In genomic region chr11:75154053-75154585, GRCm38 (mm10) we compare ENCODE assay signal across 12 mouse cellular contexts. TPM values are rescaled to one million over a fixed set of nuclear protein-coding genes. Genes with fewer than 3 reads are reported as not detected.
DNase-seq lines count a peak whose midpoint lies in the region; ATAC-seq and TF ChIP-seq lines count a peak whose summit lies in the region.
"Had no signal": no experiment of that assay in that cellular context is flagged by ENCODE, and none has a peak within 500 bp of the region (broad histone marks: within the 10 kb centered on the region; RNA-seq: fewer than 3 reads in every experiment).

No protein-coding gene starts in this region.

- no peak overlapping the region for H3K4me3 ChIP-seq in forebrain, postnatal 0 days (ENCODE audit: low read depth, low read length)
- H3K4me3 ChIP-seq in forebrain, embryonic 16.5 days (replicated peaks; ENCODE audit: low read length) = no peak overlapping the region
- H3K4me3 ChIP-seq in liver, adult 2 months (ENCODE audit: insufficient read depth, low read depth, low read length) = no peak overlapping the region
- no peak overlapping the region for H3K4me3 ChIP-seq in CH12.LX (replicated peaks in 1 of 3; ENCODE audit: low read depth in 2 of 3, low read length in 2 of 3, poor library complexity in 1 of 3)
- H3K4me3 ChIP-seq in liver, postnatal 0 days (ENCODE audit: low read depth, low read length) = no peak overlapping the region
- H3K4me3 ChIP-seq: hindbrain, embryonic 13.5 days; megakaryocyte, embryonic 14.5 days had no signal

- H3K79me2 ChIP-seq in liver, adult 2 months (ENCODE audit: control insufficient read depth, insufficient read depth, low read length) = no peaks in the 10 kb centered on the region
- H3K79me2 ChIP-seq in CH12.LX (replicated peaks; ENCODE audit: control insufficient read depth, extremely low read depth, insufficient read depth, poor library complexity, severe bottlenecking) = no peaks in the 10 kb centered on the region

- no peak for ATAC-seq in forebrain, postnatal 0 days
- ATAC-seq in forebrain, embryonic 16.5 days = no peak
- ATAC-seq in liver, postnatal 0 days = no peak
- ATAC-seq: forebrain, embryonic 14.5 days had no signal

- H3K27me3 ChIP-seq in forebrain, postnatal 0 days (ENCODE audit: insufficient read depth, low read length) = no peaks in the 10 kb centered on the region
- H3K27me3 ChIP-seq in forebrain, embryonic 16.5 days (replicated peaks; ENCODE audit: control insufficient read depth, insufficient read depth, low read length) = no peaks in the 10 kb centered on the region
- no peaks in the 10 kb centered on the region for H3K27me3 ChIP-seq in liver, adult 2 months (ENCODE audit: control insufficient read depth, insufficient read depth, low read length)
- H3K27me3 ChIP-seq in CH12.LX (replicated peaks) = no peaks in the 10 kb centered on the region
- H3K27me3 ChIP-seq in liver, postnatal 0 days (ENCODE audit: insufficient read depth, low read length) = no peaks in the 10 kb centered on the region
- H3K27me3 ChIP-seq: hindbrain, embryonic 13.5 days; megakaryocyte, embryonic 14.5 days had no signal

- no peaks in the 10 kb centered on the region for H3K9me3 ChIP-seq in forebrain, postnatal 0 days (ENCODE audit: low read length)
- H3K9me3 ChIP-seq in forebrain, embryonic 16.5 days (ENCODE audit: control insufficient read depth, low read length) = no peaks in the 10 kb centered on the region
- no peaks in the 10 kb centered on the region for H3K9me3 ChIP-seq in CH12.LX (replicated peaks; ENCODE audit: low read length)
- H3K9me3 ChIP-seq in liver, postnatal 0 days (ENCODE audit: low read length) = no peaks in the 10 kb centered on the region
- H3K9me3 ChIP-seq: hindbrain, embryonic 13.5 days; megakaryocyte, embryonic 14.5 days had no signal

- dilution Hi-C loops in CH12.LX (cut with MboI; ENCODE audit: extremely low pct_ligation_motif_present, extremely low pct_unique_long_range_greater_than_20kb, low sequenced_read_pairs) = no loop called here

- TF ChIP-seq POLR2A in liver, adult 2 months (IDR thresholded peaks at IDR 0.05; ENCODE audit: extremely low read depth, insufficient read depth, low read length) = no peak
- TF ChIP-seq POLR2A in CH12.LX (IDR thresholded peaks at IDR 0.05; ENCODE audit: low read depth, low read length) = 0 out of 2 replicates have a peak, but pooled peaks have one; percentile 28

- no peak overlapping the region for H3K9ac ChIP-seq in forebrain, postnatal 0 days
- H3K9ac ChIP-seq in forebrain, embryonic 16.5 days (replicated peaks; ENCODE audit: low read depth, low read length) = no peak overlapping the region
- H3K9ac ChIP-seq in liver, adult 2 months (ENCODE audit: low read depth, low read length) = no peak overlapping the region
- 0 out of 2 replicates have a peak overlapping the region, but pooled peaks have one; percentile 11 for H3K9ac ChIP-seq in CH12.LX (ENCODE audit: insufficient read depth, low read depth)
- no peak overlapping the region for H3K9ac ChIP-seq in liver, postnatal 0 days (replicated peaks)
- H3K9ac ChIP-seq: hindbrain, embryonic 13.5 days had no signal

- no peak overlapping the region for H3K27ac ChIP-seq in forebrain, postnatal 0 days (ENCODE audit: low read depth, low read length)
- no peak overlapping the region for H3K27ac ChIP-seq in forebrain, embryonic 16.5 days (ENCODE audit: low read length)
- H3K27ac ChIP-seq in liver, adult 2 months (replicated peaks; ENCODE audit: insufficient read depth, low read depth, low read length) = no peak overlapping the region
- H3K27ac ChIP-seq in CH12.LX (ENCODE audit: insufficient read depth, low read depth) = peak overlapping the region; percentile 48
- H3K27ac ChIP-seq in liver, postnatal 0 days (ENCODE audit: low read depth) = peak overlapping the region; percentile 67

- TF ChIP-seq RAD21 in CH12.LX (IDR thresholded peaks at IDR 0.05; ENCODE audit: low read depth, low read length) = peak; percentile 74

- TF ChIP-seq EP300 in CH12.LX (IDR thresholded peaks at IDR 0.05; ENCODE audit: low read length) = peak; percentile 94
- TF ChIP-seq EP300 in liver, postnatal 0 days (IDR thresholded peaks at IDR 0.05; ENCODE audit: low read depth) = no peak

- DNase-seq in forebrain, postnatal 0 days = no peak
- DNase-seq in liver, adult 2 months (ENCODE audit: extremely low read depth, low read depth, low spot score) = no peak
- DNase-seq in liver (no peak), CH12.LX (ENCODE audit: extremely low read depth) (peak; percentile 96)
- DNase-seq in liver, postnatal 0 days = no peak
- no peak for DNase-seq in gastrocnemius, postnatal 4 days (ENCODE audit: low spot score in 2 of 2)
- DNase-seq in left cerebral cortex, adult 9 months (ENCODE audit: low spot score in 2 of 2) = no peak
- DNase-seq: layer of hippocampus, postnatal 36 days had no signal

- peaks cover 9% of the 10 kb centered on the region for H3K36me3 ChIP-seq in forebrain, postnatal 0 days (ENCODE audit: insufficient read depth)
- H3K36me3 ChIP-seq in forebrain, embryonic 16.5 days (ENCODE audit: control insufficient read depth, insufficient read depth) = 0 out of 2 replicates have a peak, but pooled peaks cover 2% of the 10 kb centered on the region
- peaks cover 5% of the 10 kb centered on the region; the same call in 1 of the 2 replicates for H3K36me3 ChIP-seq in liver, adult 2 months (ENCODE audit: control insufficient read depth, insufficient read depth, low read length)
- H3K36me3 ChIP-seq in CH12.LX (replicated peaks in 1 of 2; ENCODE audit: control insufficient read depth in 1 of 2, insufficient read depth in 1 of 2, low read length in 1 of 2) = peaks cover 4 to 52% of the 10 kb centered on the region in 2 experiments
- peaks cover 9% of the 10 kb centered on the region; the same call in 1 of the 2 replicates for H3K36me3 ChIP-seq in liver, postnatal 0 days (replicated peaks; ENCODE audit: insufficient read depth, low read length)

- H3K4me2 ChIP-seq in forebrain, postnatal 0 days (ENCODE audit: low read depth) = no peak overlapping the region
- H3K4me2 ChIP-seq in forebrain, embryonic 16.5 days (ENCODE audit: low read length) = no peak overlapping the region
- H3K4me2 ChIP-seq in CH12.LX (ENCODE audit: insufficient read depth, low read depth, poor library complexity, severe bottlenecking) = peak overlapping the region; percentile 11; the same call in 1 of the 2 replicates
- no peak overlapping the region for H3K4me2 ChIP-seq in liver, postnatal 0 days (ENCODE audit: low read depth, low read length)
- H3K4me2 ChIP-seq: hindbrain, embryonic 13.5 days had no signal

- no peaks in the 10 kb centered on the region for H3K4me1 ChIP-seq in forebrain, postnatal 0 days (ENCODE audit: insufficient read depth)
- H3K4me1 ChIP-seq in forebrain, embryonic 16.5 days (replicated peaks; ENCODE audit: control insufficient read depth, insufficient read depth, low read length) = no peaks in the 10 kb centered on the region
- H3K4me1 ChIP-seq in liver, adult 2 months (ENCODE audit: control insufficient read depth, insufficient read depth, low read length) = no peaks in the 10 kb centered on the region
- peaks cover 17 to 58% of the 10 kb centered on the region in 2 experiments for H3K4me1 ChIP-seq in CH12.LX (ENCODE audit: control insufficient read depth in 1 of 2, insufficient read depth in 2 of 2)
- peaks cover 15% of the 10 kb centered on the region for H3K4me1 ChIP-seq in liver, postnatal 0 days (ENCODE audit: insufficient read depth)

- 73% methylated on average over 6 of the region's 6 CpGs for WGBS in forebrain, postnatal 0 days
- WGBS in forebrain, embryonic 16.5 days = 76% methylated on average over 6 of the region's 6 CpGs
- WGBS in liver, adult 2 months = 80% methylated on average over 6 of the region's 6 CpGs
- WGBS in liver, postnatal 0 days (ENCODE audit: insufficient replicate concordance) = 46% methylated on average over 6 of the region's 6 CpGs

- in situ Hi-C loops in CH12.LX (cut with MboI; ENCODE audit: low pct_ligation_motif_present, low pct_unique_long_range_greater_than_20kb, low sequenced_read_pairs) = loop anchor here (25.0 kb wide), 1 partner anchor 517 kb away; the partner anchor contains the start of gene Cluh

- TF ChIP-seq CTCF in forebrain, postnatal 0 days (IDR thresholded peaks at IDR 0.05; ENCODE audit: low read depth) = 0 out of 2 replicates have a peak, but pooled peaks have one; percentile 5
- 0 out of 2 replicates have a peak, but pooled peaks have one; percentile 6 for TF ChIP-seq CTCF in liver, adult 2 months (IDR thresholded peaks at IDR 0.05; ENCODE audit: low read depth, low read length)
- peak; percentile 26 to 86; a peak in 3 of 4 replicates for TF ChIP-seq CTCF in CH12.LX (conservative IDR thresholded peaks at IDR 0.05 in 1 of 2, IDR thresholded peaks at IDR 0.05 in 1 of 2; ENCODE audit: low read depth in 2 of 2, low read length in 2 of 2)
- TF ChIP-seq CTCF in liver, postnatal 0 days (IDR thresholded peaks at IDR 0.05; ENCODE audit: low read depth) = peak; percentile 41

RNA-seq across cellular contexts. Expression of gene Hic1, which starts 15.2 kb away (rescaled TPM):
- 4.2 and 4.5 TPM in 2 replicates for total RNA-seq in forebrain, postnatal 0 days (2014; rRNA removed)
- 1.7 TPM in 2 replicates for polyA plus RNA-seq in forebrain, postnatal 0 days (2015; fragmentation: Nextera tagmentation; extraction: Ambion mirVana)
- polyA plus RNA-seq in forebrain, embryonic 16.5 days (2015; fragmentation: Nextera tagmentation; extraction: Ambion mirVana) = 1.2 and 2.3 TPM in 2 replicates
- 1.1 and 1.8 TPM in 2 replicates for total RNA-seq in liver, adult 2 months (2014; rRNA removed)
- 3.8 and 4.3 TPM in 2 replicates for polyA plus RNA-seq in liver, adult 2 months (2012; rRNA removed)
- total RNA-seq in CH12.LX (2012; rRNA removed) (6.4 and 9.6 TPM in 2 replicates), CH12.LX (2014; rRNA removed) (2.8 and 2.9 TPM in 2 replicates)
- 4.3 and 5.7 TPM in 2 replicates for polyA plus RNA-seq in CH12.LX (2012; ENCODE audit: insufficient read length, low read depth)
- polyA plus RNA-seq in liver, postnatal 0 days (2015; fragmentation: Nextera tagmentation; extraction: Ambion mirVana) = 1.1 and 1.5 TPM in 2 replicates
- 10 to 100 TPM; 42.7 to 48.8 TPM for total RNA-seq in gastrocnemius, postnatal 4 days (2021)

RNA-seq across cellular contexts. Expression of gene Ovca2, which starts 24.5 kb away (rescaled TPM):
- total RNA-seq in forebrain, postnatal 0 days (2014; rRNA removed) = 15.5 and 19.6 TPM in 2 replicates
- polyA plus RNA-seq in forebrain, postnatal 0 days (2015; fragmentation: Nextera tagmentation; extraction: Ambion mirVana) = 11.5 and 16.3 TPM in 2 replicates
- polyA plus RNA-seq in forebrain, embryonic 16.5 days (2015; fragmentation: Nextera tagmentation; extraction: Ambion mirVana) = 18.0 and 20.8 TPM in 2 replicates
- 6.7 and 6.9 TPM in 2 replicates for total RNA-seq in liver, adult 2 months (2014; rRNA removed)
- 5.7 and 8.0 TPM in 2 replicates for polyA plus RNA-seq in liver, adult 2 months (2012; rRNA removed)
- total RNA-seq in CH12.LX (2012; rRNA removed) (20.7 and 28.4 TPM in 2 replicates), CH12.LX (2014; rRNA removed) (68.4 and 86.9 TPM in 2 replicates)
- 28.6 and 32.1 TPM in 2 replicates for polyA plus RNA-seq in CH12.LX (2012; ENCODE audit: insufficient read length, low read depth)
- 12.4 and 13.6 TPM in 2 replicates for polyA plus RNA-seq in liver, postnatal 0 days (2015; fragmentation: Nextera tagmentation; extraction: Ambion mirVana)
- 1 to 10 TPM; 6.6 to 6.8 TPM for total RNA-seq in gastrocnemius, postnatal 4 days (2021)

RNA-seq across cellular contexts. Expression of gene Dph1, which starts 36.9 kb away (rescaled TPM):
- 19.5 and 21.0 TPM in 2 replicates for total RNA-seq in forebrain, postnatal 0 days (2014; rRNA removed)
- polyA plus RNA-seq in forebrain, postnatal 0 days (2015; fragmentation: Nextera tagmentation; extraction: Ambion mirVana) = 12.7 and 13.8 TPM in 2 replicates
- 15.4 and 16.1 TPM in 2 replicates for polyA plus RNA-seq in forebrain, embryonic 16.5 days (2015; fragmentation: Nextera tagmentation; extraction: Ambion mirVana)
- total RNA-seq in liver, adult 2 months (2014; rRNA removed) = 11.3 and 14.2 TPM in 2 replicates
- polyA plus RNA-seq in liver, adult 2 months (2012; rRNA removed) = 49.1 and 53.5 TPM in 2 replicates
- total RNA-seq in CH12.LX (2012; rRNA removed) (47.7 and 50.6 TPM in 2 replicates), CH12.LX (2014; rRNA removed) (56.4 and 57.0 TPM in 2 replicates)
- 50.9 and 54.7 TPM in 2 replicates for polyA plus RNA-seq in CH12.LX (2012; ENCODE audit: insufficient read length, low read depth)
- polyA plus RNA-seq in liver, postnatal 0 days (2015; fragmentation: Nextera tagmentation; extraction: Ambion mirVana) = 10.9 and 13.0 TPM in 2 replicates
- 10 to 100 TPM in 1 of 2 experiments, 1 to 10 TPM in 1; 10.0 to 11.4 TPM for total RNA-seq in gastrocnemius, postnatal 4 days (2021)

RNA-seq across cellular contexts. Expression of gene Rtn4rl1, which starts 39.5 kb away (rescaled TPM):
- total RNA-seq in forebrain, postnatal 0 days (2014; rRNA removed) = 10.6 and 11.0 TPM in 2 replicates
- 11.9 and 15.6 TPM in 2 replicates for polyA plus RNA-seq in forebrain, postnatal 0 days (2015; fragmentation: Nextera tagmentation; extraction: Ambion mirVana)
- polyA plus RNA-seq in forebrain, embryonic 16.5 days (2015; fragmentation: Nextera tagmentation; extraction: Ambion mirVana) = 5.5 and 6.3 TPM in 2 replicates
- total RNA-seq in liver, adult 2 months (2014; rRNA removed) = 1.3 and 2.4 TPM in 2 replicates
- polyA plus RNA-seq in liver, adult 2 months (2012; rRNA removed) = 9.5 and 10.0 TPM in 2 replicates
- total RNA-seq in CH12.LX (2012; rRNA removed) = 0.04 TPM in 2 replicates
- 0.08 TPM in 1 of 2 replicates, not detected in the other for total RNA-seq in CH12.LX (2014; rRNA removed)
- 0.09 and 0.11 TPM in 2 replicates for polyA plus RNA-seq in CH12.LX (2012; ENCODE audit: insufficient read length, low read depth)
- 1.5 and 2.0 TPM in 2 replicates for polyA plus RNA-seq in liver, postnatal 0 days (2015; fragmentation: Nextera tagmentation; extraction: Ambion mirVana)
- total RNA-seq in gastrocnemius, postnatal 4 days (2021) = 1 to 10 TPM; 4.2 to 5.0 TPM

Comparison
In these comparisons a context has a peak if more than half of its experiments do, and no peak if none do; other contexts are left out.
1. H3K27ac ChIP-seq: peak in CH12.LX (single experiment) and liver, postnatal 0 days (single experiment); none in forebrain, postnatal 0 days (single experiment), forebrain, embryonic 16.5 days (single experiment) and liver, adult 2 months (single experiment).
2. CTCF ChIP-seq: peak in every context shown above with its lines; median percentile 56 in CH12.LX; 41 in liver, postnatal 0 days; 6 in liver, adult 2 months; 5 in forebrain, postnatal 0 days.